Mouse (Mus musculus): ENCODE measurements at regions not wholly inside any gene's neighbourhood (a gene's known extent, or its start where the extent isn't known, plus 50 kb on each side); places are given as distances from the start of the nearest gene placed in this dataset.

GRCm38 (mm10) chr1:151130036-151130435, 52.3 kb upstream of the Gm47985 start:
- TF ChIP-seq CTCF (IDR thresholded peaks at IDR 0.05; ENCODE audit: extremely low read depth, insufficient read depth, insufficient read length, insufficient replicate concordance) (no peak), POLR2A (IDR thresholded peaks at IDR 0.05; ENCODE audit: low read depth, low read length) (no peak)
